Mouse (Mus musculus) heart, embryonic 16.5 days (tissue): ENCODE data around the gene Cep41. TPM values are rescaled to one million over a fixed set of nuclear protein-coding genes. Genes with fewer than 3 reads are reported as not detected.

Source experiments
- ATAC-seq: fragments of 200-750 bp; cut with Nextera tagmentation; replicated peaks from 2 replicates; pipeline ENCODE4 v1.8.0; 2017; ENCODE audit warnings: moderate number of reproducible peaks; ENCODE audit not compliant: insufficient read depth, low FRiP score; ENCODE audit errors: extremely low read depth
- H3K27ac ChIP-seq: fragments of 300-500 bp; sonication (generic); 2 replicates; pipeline ENCODE4 v1.5.1; 2014; ENCODE audit warnings: mild to moderate bottlenecking, low read length, control low read depth, moderate library complexity
- H3K27me3 ChIP-seq: fragments of 300-500 bp; sonication (generic); 2 replicates; pipeline ENCODE4 v1.6.1; 2014; ENCODE audit warnings: low read length, mixed read lengths; ENCODE audit not compliant: control insufficient read depth, insufficient read depth
- H3K36me3 ChIP-seq: fragments of 300-500 bp; sonication (generic); 2 replicates; pipeline ENCODE4 v1.6.1; 2014; ENCODE audit not compliant: control insufficient read depth, insufficient read depth
- H3K4me1 ChIP-seq: fragments of 300-500 bp; sonication (generic); 2 replicates; pipeline ENCODE4 v1.6.1; 2014; ENCODE audit warnings: low read length, mixed read lengths; ENCODE audit not compliant: control insufficient read depth, insufficient read depth
- H3K4me2 ChIP-seq: fragments of 300-500 bp; sonication (generic); 2 replicates; pipeline ENCODE4 v1.6.1; 2014; ENCODE audit warnings: low read depth, mild to moderate bottlenecking, control low read depth, low read length
- H3K4me3 ChIP-seq: fragments of 300-500 bp; sonication (generic); 2 replicates; pipeline ENCODE4 v1.5.1; 2014; ENCODE audit warnings: mild to moderate bottlenecking, control low read depth, low read length
- H3K9ac ChIP-seq: fragments of 300-500 bp; sonication (generic); 2 replicates; pipeline ENCODE4 v1.6.1; 2014; ENCODE audit warnings: low read length, control low read depth
- H3K9me3 ChIP-seq: fragments of 300-500 bp; sonication (generic); replicated peaks from 2 replicates; pipeline ENCODE4 v1.6.1; 2016; ENCODE audit warnings: low read length; ENCODE audit not compliant: control insufficient read depth
- WGBS: fragments of 180-500 bp; shearing (Covaris S2); extraction: QIAGEN DNeasy Blood & Tissue Kit; methylation state at CpG from one replicate; pipeline ENCODE4 v1.1.7; 2014; 5-methylcytosine and 5-hydroxymethylcytosine counted together
- polyA plus RNA-seq: library from polyadenylated mRNA; unstranded; fragments of >200 nt; fragmentation: Nextera tagmentation; extraction: Ambion mirVana; gene quantifications from 2 replicates; pipeline ENCODE4 v1.2.1, GENCODE M21; 2015

The Cep41 gene
- polyA plus RNA-seq, 1 experiment from 2014 or later, result 10.5 TPM

GRCm38 (mm10) chr6:30681935-30682900 lies 11.3 kb downstream of the Cep41 start:
- ATAC-seq, result peak; percentile 85
- H3K4me3 ChIP-seq, result no peak overlapping the region
- no peaks in the 10 kb centered on the region for H3K9me3 ChIP-seq
- peak overlapping the region; percentile 5; the same call in 1 of the 2 replicates for H3K9ac ChIP-seq
- peak overlapping the region; percentile 27; the same call in 1 of the 2 replicates for H3K4me2 ChIP-seq
- H3K36me3 ChIP-seq, result no peaks in the 10 kb centered on the region
- H3K4me1 ChIP-seq, result peaks cover 9% of the 10 kb centered on the region
- H3K27me3 ChIP-seq, result no peaks in the 10 kb centered on the region
- WGBS, result 54% methylated on average over 13 of the region's 13 CpGs
- peak overlapping the region; percentile 78 for H3K27ac ChIP-seq

- Histone ChIP-seq H3K27me3 (no peaks in the 10 kb centered on the region), H3K4me3 (no peak overlapping the region), H3K4me2 (no peak overlapping the region), H3K27ac (no peak overlapping the region), H3K9ac (no peak overlapping the region), H3K9me3 (no peaks in the 10 kb centered on the region), H3K36me3 (no peaks in the 10 kb centered on the region), H3K4me1 (peaks cover 13% of the 10 kb centered on the region)
- ATAC-seq, result no peak
- 73% methylated on average over 7 of the region's 7 CpGs for WGBS
These were observed 13.1 kb downstream of the Cep41 start for GRCm38 (mm10) chr6:30680442-30680841.

GRCm38 (mm10) chr6:30679567-30679966 lies 14.0 kb downstream of the Cep41 start:
- H3K4me1 ChIP-seq, result peaks cover 22% of the 10 kb centered on the region
- ATAC-seq, result no peak
- H3K27ac ChIP-seq, result no peak overlapping the region
- 51% methylated on average over 5 of the region's 5 CpGs for WGBS
- H3K4me3 ChIP-seq, result no peak overlapping the region
- H3K27me3 ChIP-seq, result no peaks in the 10 kb centered on the region
- H3K4me2 ChIP-seq, result no peak overlapping the region
- H3K9ac ChIP-seq, result no peak overlapping the region
- H3K9me3 ChIP-seq, result no peaks in the 10 kb centered on the region
- no peaks in the 10 kb centered on the region for H3K36me3 ChIP-seq

GRCm38 (mm10) chr6:30678482-30678881 lies 15.1 kb downstream of the Cep41 start:
- no peak for ATAC-seq
- H3K27me3 ChIP-seq, result no peaks in the 10 kb centered on the region
- no peaks in the 10 kb centered on the region for H3K9me3 ChIP-seq
- peaks cover 32% of the 10 kb centered on the region for H3K4me1 ChIP-seq
- WGBS, result 85% methylated on average over 6 of the region's 6 CpGs
- no peak overlapping the region for H3K9ac ChIP-seq
- no peak overlapping the region for H3K27ac ChIP-seq
- no peaks in the 10 kb centered on the region for H3K36me3 ChIP-seq
- H3K4me3 ChIP-seq, result no peak overlapping the region
- H3K4me2 ChIP-seq, result no peak overlapping the region

DNA sequence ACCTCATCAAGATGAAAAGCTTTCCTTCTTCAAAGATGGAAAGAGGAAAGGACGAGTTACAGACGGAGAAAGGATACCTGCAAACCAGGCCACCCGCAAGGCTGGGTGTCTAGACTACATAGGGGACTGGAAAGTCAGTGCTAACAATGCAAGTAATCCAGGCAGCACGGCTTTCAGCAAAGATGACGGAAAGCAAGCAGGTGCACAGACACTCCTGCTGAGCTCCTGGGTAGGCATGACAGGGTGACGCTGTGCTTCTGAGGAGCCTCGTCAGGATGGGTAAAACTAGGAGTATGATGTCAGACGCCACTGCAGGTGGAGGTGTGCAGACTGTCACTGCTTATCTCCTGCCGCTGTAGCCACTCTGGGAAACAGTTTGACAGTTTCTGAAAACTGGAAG lies 16.0 kb downstream of the Cep41 start:
- H3K36me3 ChIP-seq, result no peaks in the 10 kb centered on the region
- no peak overlapping the region for H3K4me2 ChIP-seq
- H3K27ac ChIP-seq, result no peak overlapping the region
- no peak overlapping the region for H3K4me3 ChIP-seq
- ATAC-seq, result no peak
- peaks cover 30% of the 10 kb centered on the region for H3K4me1 ChIP-seq
- no peaks in the 10 kb centered on the region for H3K9me3 ChIP-seq
- H3K27me3 ChIP-seq, result no peaks in the 10 kb centered on the region
- no peak overlapping the region for H3K9ac ChIP-seq
- WGBS, result 65% methylated on average over 9 of the region's 9 CpGs

- H3K4me2 ChIP-seq, result no peak overlapping the region
- no peak for ATAC-seq
- 87% methylated on average over 6 of the region's 6 CpGs for WGBS
- no peaks in the 10 kb centered on the region for H3K9me3 ChIP-seq
- no peaks in the 10 kb centered on the region for H3K36me3 ChIP-seq
- no peaks in the 10 kb centered on the region for H3K27me3 ChIP-seq
- H3K4me1 ChIP-seq, result peaks cover 30% of the 10 kb centered on the region
- no peak overlapping the region for H3K4me3 ChIP-seq
- no peak overlapping the region for H3K9ac ChIP-seq
- no peak overlapping the region for H3K27ac ChIP-seq
These were observed 17.0 kb downstream of the Cep41 start for GRCm38 (mm10) chr6:30676506-30676905.

GRCm38 (mm10) chr6:30675281-30675771 lies 18.2 kb downstream of the Cep41 start:
- Histone ChIP-seq H3K4me3 (peak overlapping the region; percentile 5; the same call in 1 of the 2 replicates), H3K9ac (peak overlapping the region; percentile 75), H3K27ac (peak overlapping the region; percentile 93), H3K27me3 (no peaks in the 10 kb centered on the region), H3K36me3 (no peaks in the 10 kb centered on the region), H3K9me3 (no peaks in the 10 kb centered on the region), H3K4me1 (peaks cover 30% of the 10 kb centered on the region), H3K4me2 (peak overlapping the region; percentile 55)
- 24% methylated on average over 11 of the region's 11 CpGs for WGBS
- peak; percentile 56; the same call in 1 of the 2 replicates for ATAC-seq

DNA sequence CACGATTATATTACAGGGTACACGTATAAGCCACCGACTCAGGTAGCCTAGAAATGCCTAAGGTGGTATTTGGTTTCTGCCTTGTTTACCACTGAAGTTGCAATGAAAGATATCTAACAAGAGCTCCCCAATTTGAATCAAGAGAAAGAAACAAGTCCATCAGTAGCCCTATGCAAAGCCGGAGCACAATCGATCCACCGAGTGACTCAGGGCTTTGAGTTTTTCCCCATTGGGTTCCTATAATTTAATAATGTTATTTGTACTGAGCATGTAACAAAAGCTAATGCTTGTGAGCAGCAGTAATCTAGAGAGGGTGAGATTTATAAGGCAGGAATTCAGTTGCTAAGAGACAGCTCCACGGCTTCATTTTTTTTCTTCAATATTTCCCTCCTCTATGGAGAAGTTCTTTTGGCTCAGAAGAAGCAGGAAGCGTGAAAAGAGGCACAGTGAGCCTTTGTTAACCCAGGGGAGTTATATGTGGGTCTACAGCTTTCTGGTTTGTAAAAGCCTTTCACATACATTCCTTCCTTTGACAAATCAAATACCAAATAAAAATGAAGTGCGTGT lies 18.8 kb downstream of the Cep41 start:
- H3K4me3 ChIP-seq, result no peak overlapping the region
- peak; percentile 56 for ATAC-seq
- WGBS, result 51% methylated on average over 9 of the region's 9 CpGs
- H3K4me1 ChIP-seq, result peaks cover 30% of the 10 kb centered on the region
- H3K9ac ChIP-seq, result peak overlapping the region; percentile 75
- H3K36me3 ChIP-seq, result no peaks in the 10 kb centered on the region
- peak overlapping the region; percentile 55 for H3K4me2 ChIP-seq
- no peaks in the 10 kb centered on the region for H3K9me3 ChIP-seq
- H3K27ac ChIP-seq, result peak overlapping the region; percentile 93
- no peaks in the 10 kb centered on the region for H3K27me3 ChIP-seq
